Mouse (Mus musculus): ENCODE data around the gene Ntpcr.

- no peak for TF ChIP-seq CTCF (IDR thresholded peaks at IDR 0.05; ENCODE audit: borderline replicate concordance, extremely low read depth, insufficient read depth, insufficient read length)
- no peak for TF ChIP-seq POLR2A (IDR thresholded peaks at IDR 0.05; ENCODE audit: borderline replicate concordance, extremely low read depth, insufficient read depth, insufficient read length, poor library complexity, severe bottlenecking)
These were observed 65.6 kb downstream of the Ntpcr start for GRCm38 (mm10) chr8:125795341-125795740.

Data from brain, embryonic 14.5 days (tissue).